Mouse (Mus musculus) c-Kit-positive CD71-negative TER-119-negative erythroid progenitor cells, embryonic 14.5 days (primary cell): Measurements from ENCODE around the gene Gm28308.

Experiments
- DNase-seq: peaks from one replicate; pipeline ENCODE4 v3.0.0-alpha.2; 2013; ENCODE audit warnings: low read depth

Gm28308 gene

DNA sequence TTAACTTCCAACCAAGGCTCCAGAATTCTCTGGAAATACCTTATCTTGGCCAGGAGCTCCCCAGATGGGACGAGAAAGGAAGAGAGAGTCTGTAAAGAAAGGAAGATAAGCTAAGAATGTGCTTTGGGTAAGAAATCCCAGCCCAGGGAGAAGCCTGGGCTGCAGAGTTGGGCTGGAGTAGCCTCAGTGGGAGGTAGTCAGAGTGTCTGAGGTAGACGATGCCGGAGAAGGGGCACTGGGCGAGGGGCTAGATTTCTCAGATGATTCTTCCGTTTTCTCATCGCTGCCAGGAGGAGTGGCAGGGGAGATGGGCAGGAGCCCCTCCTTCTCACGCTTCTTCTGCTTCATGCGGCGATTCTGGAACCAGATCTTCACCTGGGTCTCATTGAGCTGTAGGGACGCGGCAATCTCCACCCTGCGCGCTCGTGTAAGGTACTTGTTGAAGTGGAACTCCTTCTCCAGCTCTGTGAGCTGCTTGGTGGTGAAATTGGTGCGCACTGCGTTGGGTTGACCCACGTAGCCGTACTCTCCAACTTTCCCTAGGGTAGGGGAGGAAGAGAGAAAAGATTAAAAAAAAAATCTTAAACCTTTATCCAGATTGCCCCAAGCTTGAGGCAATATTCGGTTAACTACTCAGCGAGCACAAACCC lies 56.5 kb downstream of the Gm28308 start:
- DNase-seq, result no peak

DNA sequence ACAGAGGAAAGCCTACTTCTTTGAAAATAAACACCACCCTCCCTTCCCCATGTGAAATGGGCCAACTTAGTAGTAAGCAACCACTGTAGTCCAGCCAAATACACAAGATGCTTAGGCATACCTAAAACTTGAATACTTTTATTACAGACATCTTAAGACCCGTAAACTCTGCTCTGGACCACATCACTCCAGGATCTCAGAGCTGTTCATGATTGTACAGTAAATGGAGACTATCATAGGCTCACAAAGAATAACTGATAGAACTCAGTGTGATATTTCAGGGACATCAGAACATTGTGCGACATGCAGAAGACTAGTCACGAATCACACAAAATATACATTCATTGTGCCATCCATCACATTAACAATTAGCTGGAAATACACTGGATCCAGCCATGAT lies 57.7 kb downstream of the Gm28308 start:
- no peak for DNase-seq

DNA sequence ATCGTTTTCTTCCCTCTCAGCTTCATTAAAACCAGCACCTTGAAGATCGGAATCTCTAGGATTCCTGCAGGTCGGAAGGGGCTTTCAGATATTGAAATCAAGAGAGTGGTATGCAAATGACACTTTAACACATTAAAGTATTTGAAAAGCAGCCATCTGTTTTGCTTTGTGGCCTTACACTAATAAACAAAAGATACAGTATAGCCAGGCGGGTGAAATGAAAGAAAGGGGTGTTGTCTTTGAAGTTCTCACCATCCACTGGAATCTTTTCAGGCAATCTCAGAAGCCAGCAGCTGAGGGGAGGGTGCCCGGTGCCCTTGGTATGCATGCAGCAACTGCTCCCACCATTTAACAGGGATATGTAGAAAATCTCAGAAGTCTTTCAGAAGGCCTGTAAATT lies 59.1 kb downstream of the Gm28308 start:
- no peak for DNase-seq

DNA sequence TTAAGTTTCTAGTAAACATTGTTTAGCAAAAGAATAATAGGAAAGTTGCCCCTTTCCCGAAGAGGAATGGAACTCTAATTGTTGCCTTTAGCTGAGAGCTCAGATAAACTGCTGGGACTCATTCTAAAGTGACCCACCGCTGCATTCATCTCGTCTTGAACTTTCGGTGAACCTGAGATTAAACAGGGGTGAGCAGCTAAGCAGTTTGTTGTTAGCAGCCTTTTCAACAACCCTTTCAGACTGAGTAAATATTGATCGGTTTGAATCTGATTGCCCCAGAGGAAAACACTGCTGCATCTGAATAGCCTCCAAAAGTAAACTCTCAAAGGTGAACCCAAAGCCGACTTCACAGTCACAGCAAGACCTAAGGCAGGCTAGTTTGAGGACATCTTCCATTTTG lies 59.9 kb downstream of the Gm28308 start:
- DNase-seq, result no peak

DNA sequence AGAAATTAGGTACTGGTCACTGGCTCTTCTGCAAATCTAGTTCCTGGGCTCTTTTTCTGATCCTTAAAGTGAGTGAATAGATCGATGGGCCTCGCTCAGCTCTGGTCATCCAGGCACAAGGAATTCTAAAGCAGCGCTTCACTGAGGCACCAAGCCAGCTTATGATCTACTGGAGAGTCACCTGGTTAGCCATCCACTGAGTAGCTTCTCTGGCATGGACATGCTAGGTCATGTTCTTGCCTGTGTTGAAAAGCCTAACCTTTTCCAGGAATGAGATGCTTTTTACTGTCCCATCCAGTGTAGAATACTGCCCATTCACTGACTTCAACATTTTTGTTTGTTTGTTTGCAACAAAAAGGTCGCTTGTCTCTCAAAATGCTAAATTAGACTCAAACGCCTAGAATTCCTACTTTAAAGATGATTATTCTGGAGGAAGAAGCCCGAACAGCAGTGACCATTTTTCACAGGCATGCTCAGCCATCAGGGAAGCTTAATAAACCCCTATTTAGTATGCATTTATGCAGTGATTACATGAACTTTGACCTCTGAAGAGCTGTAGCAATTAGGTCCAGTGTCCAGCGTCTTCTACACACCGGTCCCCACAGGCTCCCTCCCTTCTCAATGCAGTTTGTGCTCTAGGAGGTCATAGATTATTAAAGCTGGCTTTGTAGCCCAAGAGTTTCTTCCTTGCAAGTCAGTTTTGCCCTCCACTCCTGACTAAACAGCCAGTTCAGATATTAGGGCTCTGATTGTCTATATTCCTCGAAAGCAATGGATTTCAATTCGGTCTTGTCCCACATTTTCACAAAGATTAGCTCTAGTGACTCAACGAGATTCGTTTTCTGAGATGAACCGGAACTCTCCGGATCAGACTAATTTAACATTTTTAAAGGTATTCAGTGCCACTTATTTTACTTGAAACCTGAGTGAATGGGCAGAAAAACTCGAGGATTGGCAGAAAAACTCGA lies 60.6 kb downstream of the Gm28308 start:
- DNase-seq, result no peak

DNA sequence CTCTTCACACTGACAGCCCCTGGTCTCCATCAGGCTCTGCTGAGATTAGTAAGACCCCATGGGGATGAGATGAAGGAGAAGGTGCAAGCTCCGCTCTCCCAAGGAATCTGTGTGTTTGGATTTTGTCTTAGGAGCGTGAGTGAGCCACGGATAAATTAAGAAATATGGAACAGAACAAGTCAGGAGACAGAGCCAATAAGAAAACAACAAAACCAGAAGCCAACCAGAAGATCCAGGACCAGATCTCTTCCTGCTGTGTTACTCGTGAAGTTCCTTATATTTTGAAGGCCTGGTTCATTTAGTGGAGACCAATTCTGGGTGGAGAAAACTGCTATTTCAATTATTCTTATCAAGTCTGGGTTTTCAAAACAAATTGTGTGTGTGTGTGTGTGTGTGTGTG lies 61.6 kb downstream of the Gm28308 start:
- DNase-seq, result no peak

DNA sequence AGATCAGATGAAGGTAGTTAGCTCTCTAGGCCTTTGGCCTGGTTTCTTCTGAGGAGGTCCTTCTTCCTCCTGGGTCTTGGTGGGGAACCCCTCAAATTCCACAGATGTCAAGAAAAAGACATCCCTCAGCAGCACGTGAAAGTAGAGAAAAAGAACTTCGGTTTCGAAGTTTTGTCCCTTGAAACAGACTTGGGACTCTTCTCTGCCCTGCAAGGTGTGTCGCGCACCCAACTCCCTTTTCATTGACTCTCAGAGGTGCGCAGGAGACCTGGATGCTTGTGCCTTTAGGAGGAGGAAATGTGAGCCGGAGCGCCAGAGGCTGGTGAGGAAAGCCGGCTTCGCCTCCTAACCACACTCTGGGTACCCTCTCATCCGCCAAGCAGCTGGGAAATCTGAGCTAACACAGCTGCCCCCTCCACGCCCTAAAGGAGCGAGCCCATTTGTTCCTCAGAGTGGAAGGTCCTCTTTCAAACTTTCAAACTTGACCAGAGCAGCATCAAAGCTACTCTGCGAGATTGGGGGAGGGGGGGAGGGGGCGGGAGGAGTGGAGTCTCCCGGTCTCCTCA lies 62.7 kb downstream of the Gm28308 start:
- DNase-seq, result no peak

DNA sequence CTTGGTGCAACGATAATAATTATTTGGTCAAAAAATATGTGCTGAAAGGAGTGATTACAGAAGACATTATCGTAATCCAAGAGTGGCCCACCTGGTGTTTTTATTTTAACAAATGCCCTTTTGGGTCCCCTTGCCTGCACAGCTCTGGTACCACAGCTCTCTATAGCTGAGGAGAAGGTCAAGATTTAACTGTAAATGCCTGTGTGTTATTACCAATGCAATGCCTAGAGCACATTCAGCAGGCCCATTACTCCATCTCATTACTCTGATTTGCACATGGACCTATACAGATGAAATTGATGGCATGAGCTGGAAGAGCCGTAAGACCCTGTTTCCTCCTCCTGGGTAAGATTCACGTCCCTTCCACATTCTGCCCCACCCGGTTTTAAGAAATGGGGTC lies 74.0 kb downstream of the Gm28308 start:
- no peak for DNase-seq

DNA sequence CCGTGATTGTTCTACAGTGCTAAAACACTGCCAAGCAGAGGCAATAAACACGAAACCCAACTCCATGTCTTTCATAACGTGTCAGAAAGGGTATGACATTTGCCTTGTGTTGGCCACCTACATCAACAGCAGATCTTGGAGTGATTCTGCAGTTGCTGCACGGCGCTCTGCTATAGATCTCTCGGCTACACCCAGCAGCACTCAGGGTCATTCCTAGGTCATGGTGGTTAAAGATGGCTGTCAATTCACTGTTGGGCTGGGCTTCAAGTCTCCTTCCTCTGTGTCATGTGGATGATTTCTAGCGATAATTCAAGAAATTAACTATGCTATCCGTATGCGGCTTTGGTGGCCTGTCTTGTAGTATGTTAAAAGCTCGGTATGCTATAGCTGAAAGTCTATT lies 74.6 kb downstream of the Gm28308 start:
- no peak for DNase-seq

DNA sequence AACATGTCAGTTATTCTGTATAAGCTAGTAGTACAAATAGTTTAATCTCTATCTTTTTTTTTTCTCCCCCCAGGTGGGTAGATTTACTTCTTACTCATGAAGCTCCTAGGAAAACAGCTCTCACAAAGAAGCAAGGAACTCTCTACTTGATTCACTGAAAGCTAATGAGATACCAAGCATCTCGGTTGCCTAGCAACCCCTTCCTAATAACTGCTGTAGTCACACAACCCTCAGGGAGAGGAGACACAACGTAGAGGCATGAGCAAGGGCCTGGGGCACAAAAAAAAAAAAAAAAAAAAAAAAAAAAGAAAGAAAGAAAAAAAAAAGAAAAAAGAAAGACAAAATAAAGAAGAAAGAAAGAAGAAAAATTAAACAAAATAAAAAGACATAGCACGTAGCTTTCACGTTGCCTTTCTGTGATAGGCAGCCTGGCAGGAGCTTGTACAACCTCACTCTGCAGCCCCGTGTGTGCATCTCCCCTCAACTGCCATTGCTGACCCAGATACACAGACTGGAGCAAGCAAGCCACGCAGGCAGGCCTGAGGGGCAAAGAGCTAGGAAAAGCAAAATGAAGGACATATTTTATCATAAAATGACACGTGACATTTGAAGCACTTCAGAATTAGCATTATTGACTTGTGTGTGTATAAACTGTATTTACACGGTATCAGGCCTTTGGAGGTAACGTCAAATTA lies 75.2 kb downstream of the Gm28308 start:
- no peak for DNase-seq

DNA sequence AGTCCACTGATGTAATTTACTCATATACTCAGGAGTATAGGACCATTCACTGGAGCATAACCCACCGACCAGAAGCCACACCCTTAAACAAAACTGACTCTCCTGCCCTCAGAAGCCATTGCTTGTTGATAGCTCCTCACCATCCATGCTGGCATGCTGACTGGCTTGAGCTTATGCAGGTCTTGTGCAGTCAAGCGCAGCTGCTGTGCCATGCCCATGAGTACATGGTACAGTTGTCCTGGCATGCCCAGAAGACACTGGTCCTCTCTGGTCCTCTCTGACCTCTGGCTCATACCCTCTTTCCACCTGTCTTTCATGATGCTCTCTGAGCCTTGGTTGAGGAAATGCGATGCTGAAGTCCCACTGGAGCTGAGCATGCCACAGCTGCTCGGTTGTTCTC lies 89.5 kb downstream of the Gm28308 start:
- DNase-seq, result no peak

DNA sequence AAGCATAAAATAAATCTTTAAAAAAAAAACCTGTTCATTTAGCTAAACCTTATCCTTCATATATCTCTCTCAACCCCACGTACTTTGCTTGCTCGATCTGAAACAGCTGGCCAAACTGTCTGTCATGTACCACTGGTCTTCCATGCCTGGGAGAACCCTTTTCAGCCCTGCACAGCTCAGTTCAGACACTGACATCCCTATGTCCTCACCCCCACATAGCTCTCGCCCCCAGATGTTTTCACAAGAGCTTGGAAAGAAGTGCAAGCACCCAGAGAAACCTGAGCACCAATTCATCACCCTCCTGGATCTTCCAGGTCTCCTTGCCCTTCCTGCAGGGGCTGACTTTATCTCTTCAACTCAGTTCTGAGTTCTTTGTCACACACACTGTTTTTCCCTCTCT lies 92.0 kb downstream of the Gm28308 start:
- DNase-seq, result no peak

DNA sequence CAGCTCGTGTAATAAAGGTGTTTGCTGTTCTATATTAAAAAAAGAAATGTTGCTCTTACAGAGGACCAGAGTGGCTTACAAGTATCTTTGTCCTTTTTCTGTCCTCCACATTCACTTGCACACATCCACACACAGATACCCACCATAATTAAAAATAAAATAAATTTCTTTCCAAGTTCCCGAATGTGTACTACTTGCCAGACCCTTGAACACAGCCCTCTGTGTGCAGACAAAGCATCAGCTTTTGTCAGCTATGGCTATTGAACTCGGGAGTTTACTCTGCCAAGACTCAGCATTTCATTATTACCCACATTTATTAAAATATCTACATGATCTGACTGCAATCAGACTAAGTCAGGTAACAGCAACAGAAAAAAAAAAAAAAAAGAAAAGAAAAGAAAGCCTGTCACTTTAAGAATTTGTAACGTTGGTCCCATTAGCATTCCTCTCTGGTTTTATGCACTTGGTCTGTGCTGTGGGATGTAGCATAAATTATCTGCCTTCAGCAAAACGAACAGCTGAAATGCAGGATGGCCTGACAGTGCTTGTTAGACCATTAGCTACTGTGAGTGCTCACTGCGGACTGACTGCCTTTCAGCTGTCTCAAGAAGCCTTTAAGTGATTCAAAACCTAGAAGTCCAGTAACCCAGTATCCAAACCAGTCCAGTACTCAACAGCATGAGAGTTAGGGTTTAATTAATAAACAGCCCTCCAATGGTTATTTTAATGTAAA lies 94.1 kb downstream of the Gm28308 start:
- DNase-seq, result no peak

DNA sequence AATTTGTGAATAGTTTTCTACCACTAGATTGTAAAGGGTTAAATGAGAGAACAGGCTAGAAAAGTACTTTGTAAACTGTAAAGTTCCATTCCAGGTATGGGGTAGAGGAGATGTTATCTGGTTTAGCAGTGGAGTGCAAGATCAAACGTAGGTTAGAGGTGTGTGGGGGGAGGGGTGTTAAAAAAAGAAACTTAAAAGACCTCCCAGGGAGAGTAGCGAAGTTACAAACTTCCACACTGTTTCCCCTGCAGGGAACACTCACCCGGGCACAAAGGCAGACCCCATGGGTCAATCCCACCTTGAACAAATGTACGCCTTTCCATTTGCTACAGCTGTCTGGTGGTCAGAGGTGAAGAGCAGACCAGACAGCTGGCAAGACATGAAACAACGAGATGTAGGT lies 97.2 kb downstream of the Gm28308 start:
- DNase-seq, result no peak
